Mouse (Mus musculus) thymus, adult 2 months (tissue): ENCODE results near the gene Pheta2. TPM values are rescaled to one million over a fixed set of nuclear protein-coding genes. Genes with fewer than 3 reads are reported as not detected.

ENCODE experiments used
- DNase-seq: peaks from one replicate; pipeline ENCODE4 v3.0.0; 2021
- H3K27ac ChIP-seq: fragments of 200-500 bp; 2 replicates; pipeline ENCODE4 v1.5.1; 2012; ENCODE audit warnings: low read length, control low read depth; ENCODE audit not compliant: control insufficient read depth, insufficient read depth
- H3K27me3 ChIP-seq: fragments of 200-500 bp; 2 replicates; pipeline ENCODE4 v1.6.1; 2012; ENCODE audit warnings: mild to moderate bottlenecking, low read length, moderate library complexity, mixed read lengths; ENCODE audit not compliant: control insufficient read depth, insufficient read depth
- H3K36me3 ChIP-seq: fragments of 200-500 bp; 2 replicates; pipeline ENCODE4 v1.6.1; 2012; ENCODE audit warnings: mild to moderate bottlenecking, low read length, moderate library complexity; ENCODE audit not compliant: control insufficient read depth, insufficient read depth
- H3K4me1 ChIP-seq: fragments of 200-500 bp; replicated peaks from 2 replicates; pipeline ENCODE4 v1.6.1; 2012; ENCODE audit warnings: low read length; ENCODE audit not compliant: control insufficient read depth, insufficient read depth
- H3K4me3 ChIP-seq: fragments of 200-500 bp; 2 replicates; pipeline ENCODE4 v1.5.1; 2012; ENCODE audit warnings: mild to moderate bottlenecking, low read length, control low read depth, moderate library complexity; ENCODE audit not compliant: control insufficient read depth, insufficient read depth
- CTCF ChIP-seq: fragments of 200-500 bp; IDR thresholded peaks from 2 replicates; pipeline ENCODE4 v1.5.1; 2012; ENCODE audit warnings: mild to moderate bottlenecking, control low read depth, low read length, moderate library complexity, borderline replicate concordance; ENCODE audit not compliant: control insufficient read depth, poor library complexity, insufficient read depth; ENCODE audit errors: extremely low read depth
- POLR2A ChIP-seq: fragments of 200-500 bp; IDR thresholded peaks from 2 replicates; pipeline ENCODE4 v1.6.1; 2012; ENCODE audit warnings: mild to moderate bottlenecking, low read length, control low read depth, moderate library complexity; ENCODE audit not compliant: control insufficient read depth, poor library complexity, insufficient read depth; ENCODE audit errors: extremely low read depth
- WGBS: fragments of 180-500 bp; shearing (Covaris S2); methylation state at CpG from one replicate; pipeline ENCODE4 v1.1.7; 2018; 5-methylcytosine and 5-hydroxymethylcytosine counted together
- polyA plus RNA-seq: library from polyadenylated mRNA; depleted of rRNA; stranded (reverse); fragments of >200 nt; gene quantifications from 2 replicates; pipeline ENCODE4 v1.2.3, GENCODE M21; 2012; rRNA removed

The Pheta2 gene
- 1.7 and 2.3 TPM in 2 replicates for polyA plus RNA-seq

GRCm38 (mm10) chr15:82338593-82339112 is at the start of gene Pheta2, which contains the start of the genes Naga and Smdt1:
TSS of gene Pheta2 (plus strand) at chr15:82338942.
TSS of gene Naga (minus strand) at chr15:82338925.
TSS of gene Smdt1 (plus strand) at chr15:82338959.
- under 1% methylated on average over 41 of the region's 41 CpGs for WGBS
- 0 out of 2 replicates have a peak, but pooled peaks have one; percentile 41 for TF ChIP-seq CTCF
- peak; percentile 67; the same call in 1 of the 2 replicates for TF ChIP-seq POLR2A
- peaks cover 26% of the 10 kb centered on the region for H3K4me1 ChIP-seq
- no peaks in the 10 kb centered on the region; the same call in 1 of the 2 replicates for H3K36me3 ChIP-seq
- DNase-seq: peak; percentile 97
- peak within 1 kb of the TSS; percentile 60 for H3K4me3 ChIP-seq
- H3K27me3 ChIP-seq: no peaks in the 10 kb centered on the region
- H3K27ac ChIP-seq: no peak within 1 kb of the TSS

DNA sequence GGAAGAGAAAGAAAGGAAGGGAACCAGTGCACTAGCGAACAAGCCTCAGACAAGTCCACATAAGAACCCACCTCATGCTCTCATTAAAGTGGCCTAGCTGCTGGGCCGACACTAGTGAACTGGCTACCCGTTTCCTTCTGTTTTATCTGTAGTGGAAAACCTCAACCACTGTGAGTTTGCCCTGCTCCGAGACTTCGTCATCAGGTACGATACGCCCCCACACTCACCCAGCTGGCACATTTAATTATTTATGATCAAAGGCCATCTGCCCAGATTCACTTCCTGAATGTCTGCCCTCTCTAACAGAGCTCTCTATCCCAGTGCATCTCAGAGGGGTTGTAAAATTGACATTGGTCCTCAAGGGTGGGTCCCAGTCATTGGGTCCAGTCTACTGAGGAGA is 48.5 kb upstream of the Pheta2 start:
- no peak overlapping the region for H3K4me3 ChIP-seq
- no peak overlapping the region for H3K27ac ChIP-seq
- TF ChIP-seq POLR2A (no peak), CTCF (no peak)
- no peaks in the 10 kb centered on the region; the same call in 1 of the 2 replicates for H3K27me3 ChIP-seq
- DNase-seq: no peak
- 24% methylated on average over 7 of the region's 7 CpGs for WGBS
- H3K4me1 ChIP-seq: 0 out of 2 replicates have a peak, but pooled peaks cover 2% of the 10 kb centered on the region
- H3K36me3 ChIP-seq: no peaks in the 10 kb centered on the region

GRCm38 (mm10) chr15:82292851-82293250 is 45.9 kb upstream of the Pheta2 start:
- Histone ChIP-seq H3K27ac (no peak overlapping the region), H3K36me3 (no peaks in the 10 kb centered on the region), H3K27me3 (no peaks in the 10 kb centered on the region; the same call in 1 of the 2 replicates), H3K4me1 (0 out of 2 replicates have a peak, but pooled peaks cover 2% of the 10 kb centered on the region), H3K4me3 (no peak overlapping the region)
- 43% methylated on average over 5 of the region's 5 CpGs for WGBS
- TF ChIP-seq CTCF: no peak
- TF ChIP-seq POLR2A: no peak
- no peak for DNase-seq

GRCm38 (mm10) chr15:82293271-82293711 is 45.5 kb upstream of the Pheta2 start:
- no peaks in the 10 kb centered on the region for H3K36me3 ChIP-seq
- H3K4me1 ChIP-seq: 0 out of 2 replicates have a peak, but pooled peaks cover 2% of the 10 kb centered on the region
- H3K27ac ChIP-seq: no peak overlapping the region
- 30% methylated on average over 7 of the region's 7 CpGs for WGBS
- no peak for DNase-seq
- TF ChIP-seq CTCF (no peak), POLR2A (no peak)
- no peak overlapping the region for H3K4me3 ChIP-seq
- H3K27me3 ChIP-seq: no peaks in the 10 kb centered on the region; the same call in 1 of the 2 replicates

- Histone ChIP-seq H3K36me3 (no peaks in the 10 kb centered on the region), H3K4me1 (0 out of 2 replicates have a peak, but pooled peaks cover 2% of the 10 kb centered on the region), H3K4me3 (no peak overlapping the region), H3K27ac (no peak overlapping the region), H3K27me3 (no peaks in the 10 kb centered on the region; the same call in 1 of the 2 replicates)
- TF ChIP-seq CTCF: no peak
- TF ChIP-seq POLR2A: no peak
- WGBS: 51% methylated on average over 8 of the region's 8 CpGs
- DNase-seq: no peak
These were observed 44.7 kb upstream of the Pheta2 start for GRCm38 (mm10) chr15:82294059-82294458.

- WGBS: 72% methylated on average over 39 of the region's 39 CpGs
- Histone ChIP-seq H3K36me3 (no peaks in the 10 kb centered on the region), H3K27me3 (no peaks in the 10 kb centered on the region; the same call in 1 of the 2 replicates), H3K27ac (no peak within 1 kb of the TSS), H3K4me3 (no peak within 1 kb of the TSS), H3K4me1 (no peaks in the 10 kb centered on the region)
- TF ChIP-seq CTCF: no peak
- no peak for TF ChIP-seq POLR2A
- DNase-seq: no peak
These were observed 39.8 kb upstream of the Pheta2 start, which contains the start of gene Wbp2nl for GRCm38 (mm10) chr15:82298764-82299561. TSS of gene Wbp2nl (plus strand) at chr15:82298954.
